Mouse (Mus musculus): ENCODE measurements around the gene Wnt5b. TPM values are rescaled to one million over a fixed set of nuclear protein-coding genes. Genes with fewer than 3 reads are reported as not detected.

The Wnt5b gene
- total RNA-seq, 2 experiments from 2014 or later = 1.8 to 2.2 TPM

- no peak for DNase-seq (ENCODE audit: low spot score in 2 of 2)
These were observed 155.1 kb downstream of the Wnt5b start for GRCm38 (mm10) chr6:119389089-119389488.

GRCm38 (mm10) chr6:119388650-119389012, 155.5 kb downstream of the Wnt5b start:
- DNase-seq (ENCODE audit: low spot score in 2 of 2) = peak; percentile 91 to 97

- peak; percentile 14 to 26 for DNase-seq (ENCODE audit: low spot score in 2 of 2)
These were observed 156.1 kb downstream of the Wnt5b start for GRCm38 (mm10) chr6:119387801-119388649.

- no peak for DNase-seq (ENCODE audit: low spot score in 2 of 2)
These were observed 157.3 kb downstream of the Wnt5b start for GRCm38 (mm10) chr6:119386821-119387220.

GRCm38 (mm10) chr6:119386421-119386820, 157.7 kb downstream of the Wnt5b start:
- no peak for DNase-seq (ENCODE audit: low spot score in 2 of 2)

- DNase-seq (ENCODE audit: low spot score in 2 of 2) = no peak
These were observed 158.5 kb downstream of the Wnt5b start for GRCm38 (mm10) chr6:119385668-119386067.

Other genes with a start within 250 kb of the Wnt5b start
- gene Lrtm2, start 213.6 kb downstream of the Wnt5b start, total RNA-seq (2021) = 10 to 100 TPM; 23.9 to 29.7 TPM
- gene Adipor2, start 126.6 kb downstream of the Wnt5b start, total RNA-seq (2021) = 10 to 100 TPM; 41.2 to 41.6 TPM
- 10 to 100 TPM; 24.2 to 25.8 TPM for gene Fbxl14, start 64.7 kb downstream of the Wnt5b start, total RNA-seq (2021)

Measured in layer of hippocampus, postnatal 14 days (tissue).